Mouse (Mus musculus) embryonic facial prominence, embryonic 13.5 days (tissue): ENCODE measurements around the gene Ap2b1. TPM values are rescaled to one million over a fixed set of nuclear protein-coding genes. Genes with fewer than 3 reads are reported as not detected.
"Not testable (repeated sequence)": the region's sequence is repeated elsewhere in the genome, so short reads cannot be mapped to it uniquely, and the experiment has no call there.

Experiments used
- ATAC-seq: fragments of 200-750 bp; cut with Nextera tagmentation; 2 replicates; pipeline ENCODE4 v1.8.0; 2017; ENCODE audit warnings: low read depth; ENCODE audit not compliant: insufficient number of reproducible peaks, insufficient read depth, low FRiP score, low TSS enrichment
- H3K27ac ChIP-seq: fragments of 300-500 bp; sonication (generic); 2 replicates; pipeline ENCODE4 v1.5.1; 2015; ENCODE audit warnings: moderate library complexity, mild to moderate bottlenecking, inconsistent platforms
- H3K27me3 ChIP-seq: fragments of 300-500 bp; sonication (generic); 2 replicates; pipeline ENCODE4 v1.6.1; 2015; ENCODE audit warnings: mild to moderate bottlenecking, inconsistent platforms
- H3K36me3 ChIP-seq: fragments of 300-500 bp; sonication (generic); 2 replicates; pipeline ENCODE4 v1.6.1; 2015; ENCODE audit warnings: mild to moderate bottlenecking, inconsistent platforms
- H3K4me1 ChIP-seq: fragments of 300-500 bp; sonication (generic); 2 replicates; pipeline ENCODE4 v1.6.1; 2015; ENCODE audit warnings: inconsistent platforms
- H3K4me2 ChIP-seq: fragments of 300-500 bp; sonication (generic); 2 replicates; pipeline ENCODE4 v1.6.1; 2015; ENCODE audit warnings: moderate library complexity, mild to moderate bottlenecking, inconsistent platforms
- H3K4me3 ChIP-seq: fragments of 300-500 bp; sonication (generic); 2 replicates; pipeline ENCODE4 v1.5.1; 2015; ENCODE audit warnings: mild to moderate bottlenecking, inconsistent platforms
- H3K9ac ChIP-seq: fragments of 300-500 bp; sonication (generic); 2 replicates; pipeline ENCODE4 v1.6.1; 2015; ENCODE audit warnings: mild to moderate bottlenecking, inconsistent platforms
- H3K9me3 ChIP-seq: fragments of 300-500 bp; sonication (generic); 2 replicates; pipeline ENCODE4 v1.6.1; 2016; ENCODE audit warnings: inconsistent platforms
- WGBS: fragments of 180-500 bp; shearing (Covaris S2); methylation state at CpG from one replicate; pipeline ENCODE4 v1.1.7; 2015; ENCODE audit warnings: mixed read lengths; 5-methylcytosine and 5-hydroxymethylcytosine counted together
- polyA plus RNA-seq: library from polyadenylated mRNA; unstranded; fragments of >200 nt; fragmentation: Nextera tagmentation; extraction: Ambion mirVana; gene quantifications from 2 replicates; pipeline ENCODE4 v1.2.1, GENCODE M21; 2015

Gene Ap2b1
- polyA plus RNA-seq: 56.8 and 57.6 TPM in 2 replicates

- no peaks in the 10 kb centered on the region for H3K27me3 ChIP-seq
- H3K9me3 ChIP-seq: no peaks in the 10 kb centered on the region
- peak within 1 kb of the TSS; percentile 79 for H3K4me2 ChIP-seq
- WGBS: 2% methylated on average over 56 of the region's 56 CpGs
- peaks cover 14% of the 10 kb centered on the region for H3K36me3 ChIP-seq
- peak within 1 kb of the TSS; percentile 83 for H3K9ac ChIP-seq
- H3K27ac ChIP-seq: peak within 1 kb of the TSS; percentile 90
- ATAC-seq: peak; percentile 94
- H3K4me3 ChIP-seq: peak within 1 kb of the TSS; percentile 77
- peaks cover 22% of the 10 kb centered on the region for H3K4me1 ChIP-seq
These were observed at the start of gene Ap2b1 for GRCm38 (mm10) chr11:83298225-83299195. TSS of gene Ap2b1 (plus strand) at chr11:83299024.

- not testable (repeated sequence) for H3K4me1 ChIP-seq, ATAC-seq
- WGBS: 71% methylated on average over 5 of the region's 5 CpGs
These were observed 41.6 kb upstream of the Ap2b1 start for GRCm38 (mm10) chr11:83257211-83257610.

GRCm38 (mm10) chr11:83262673-83263072 lies 36.2 kb upstream of the Ap2b1 start:
- H3K4me1 ChIP-seq: no peaks in the 10 kb centered on the region
- no peak overlapping the region for H3K4me3 ChIP-seq
- H3K27me3 ChIP-seq: no peaks in the 10 kb centered on the region
- H3K27ac ChIP-seq: no peak overlapping the region
- no peak for ATAC-seq
- H3K36me3 ChIP-seq: no peaks in the 10 kb centered on the region
- H3K9ac ChIP-seq: no peak overlapping the region
- H3K4me2 ChIP-seq: no peak overlapping the region
- no peaks in the 10 kb centered on the region for H3K9me3 ChIP-seq
- 96% methylated on average over 1 of the region's 1 CpGs for WGBS

More at GRCm38 (mm10) chr11:83257211-83257610, 41.6 kb upstream of the Ap2b1 start:
- H3K9me3 ChIP-seq, H3K9ac ChIP-seq, H3K27ac ChIP-seq, H3K4me2 ChIP-seq, H3K36me3 ChIP-seq, H3K4me3 ChIP-seq, H3K27me3 ChIP-seq: not testable (repeated sequence)

GRCm38 (mm10) chr11:83263146-83263545 lies 35.7 kb upstream of the Ap2b1 start:
- H3K4me1 ChIP-seq: no peaks in the 10 kb centered on the region
- no peak overlapping the region for H3K27ac ChIP-seq
- no peaks in the 10 kb centered on the region for H3K27me3 ChIP-seq
- ATAC-seq: no peak
- WGBS: 55% methylated on average over 3 of the region's 3 CpGs
- no peaks in the 10 kb centered on the region for H3K36me3 ChIP-seq
- H3K9me3 ChIP-seq: no peaks in the 10 kb centered on the region
- no peak overlapping the region for H3K9ac ChIP-seq
- no peak overlapping the region for H3K4me2 ChIP-seq
- no peak overlapping the region for H3K4me3 ChIP-seq

- Histone ChIP-seq H3K4me3 (peak overlapping the region; percentile 54), H3K27me3 (no peaks in the 10 kb centered on the region), H3K4me2 (peak overlapping the region; percentile 69), H3K27ac (no peak overlapping the region; the same call in 1 of the 2 replicates), H3K4me1 (no peaks in the 10 kb centered on the region; the same call in 1 of the 2 replicates), H3K9ac (peak overlapping the region; percentile 73), H3K9me3 (no peaks in the 10 kb centered on the region), H3K36me3 (no peaks in the 10 kb centered on the region)
- 0% methylated on average over 6 of the region's 6 CpGs for WGBS
- ATAC-seq: no peak
These were observed 28.0 kb upstream of the Ap2b1 start for GRCm38 (mm10) chr11:83270842-83271150.

- peak overlapping the region; percentile 73 for H3K9ac ChIP-seq
- peak overlapping the region; percentile 69 for H3K4me2 ChIP-seq
- peak overlapping the region; percentile 79 for H3K27ac ChIP-seq
- H3K4me3 ChIP-seq: peak overlapping the region; percentile 54
- H3K36me3 ChIP-seq: no peaks in the 10 kb centered on the region
- peak; percentile 83 for ATAC-seq
- no peaks in the 10 kb centered on the region; the same call in 1 of the 2 replicates for H3K4me1 ChIP-seq
- H3K27me3 ChIP-seq: no peaks in the 10 kb centered on the region
- under 1% methylated on average over 26 of the region's 26 CpGs for WGBS
- H3K9me3 ChIP-seq: no peaks in the 10 kb centered on the region
These were observed 27.5 kb upstream of the Ap2b1 start for GRCm38 (mm10) chr11:83271151-83271950.

GRCm38 (mm10) chr11:83271951-83272843 lies 26.6 kb upstream of the Ap2b1 start:
- 11% methylated on average over 2 of the region's 2 CpGs for WGBS
- Histone ChIP-seq H3K4me2 (no peak overlapping the region), H3K27me3 (no peaks in the 10 kb centered on the region), H3K27ac (no peak overlapping the region), H3K4me3 (no peak overlapping the region), H3K4me1 (no peaks in the 10 kb centered on the region; the same call in 1 of the 2 replicates), H3K9me3 (no peaks in the 10 kb centered on the region), H3K9ac (no peak overlapping the region), H3K36me3 (no peaks in the 10 kb centered on the region)
- ATAC-seq: no peak

GRCm38 (mm10) chr11:83276251-83276650 lies 22.6 kb upstream of the Ap2b1 start:
- H3K27ac ChIP-seq: no peak overlapping the region
- no peak for ATAC-seq
- H3K4me3 ChIP-seq: no peak overlapping the region
- H3K27me3 ChIP-seq: no peaks in the 10 kb centered on the region
- WGBS: 61% methylated on average over 7 of the region's 7 CpGs
- H3K9me3 ChIP-seq: no peaks in the 10 kb centered on the region
- no peaks in the 10 kb centered on the region for H3K36me3 ChIP-seq
- no peak overlapping the region for H3K9ac ChIP-seq
- no peaks in the 10 kb centered on the region for H3K4me1 ChIP-seq
- no peak overlapping the region for H3K4me2 ChIP-seq

GRCm38 (mm10) chr11:83279024-83279423 lies 19.8 kb upstream of the Ap2b1 start:
- Histone ChIP-seq H3K36me3 (no peaks in the 10 kb centered on the region), H3K4me3 (no peak overlapping the region), H3K4me1 (no peaks in the 10 kb centered on the region), H3K4me2 (no peak overlapping the region), H3K9me3 (no peaks in the 10 kb centered on the region), H3K9ac (no peak overlapping the region), H3K27ac (no peak overlapping the region), H3K27me3 (no peaks in the 10 kb centered on the region)
- 82% methylated on average over 4 of the region's 4 CpGs for WGBS
- ATAC-seq: no peak

GRCm38 (mm10) chr11:83279691-83280090 lies 19.1 kb upstream of the Ap2b1 start:
- ATAC-seq: no peak
- Histone ChIP-seq H3K9ac (no peak overlapping the region), H3K4me2 (no peak overlapping the region), H3K4me1 (no peaks in the 10 kb centered on the region), H3K9me3 (no peaks in the 10 kb centered on the region), H3K27me3 (no peaks in the 10 kb centered on the region), H3K27ac (no peak overlapping the region), H3K4me3 (no peak overlapping the region), H3K36me3 (no peaks in the 10 kb centered on the region)
- WGBS: 70% methylated on average over 6 of the region's 6 CpGs

GRCm38 (mm10) chr11:83282084-83282483 lies 16.7 kb upstream of the Ap2b1 start:
- 63% methylated on average over 2 of the region's 2 CpGs for WGBS
- H3K4me1 ChIP-seq: no peaks in the 10 kb centered on the region
- H3K27me3 ChIP-seq: no peaks in the 10 kb centered on the region
- no peak overlapping the region for H3K4me2 ChIP-seq
- no peak for ATAC-seq
- H3K4me3 ChIP-seq: no peak overlapping the region
- no peak overlapping the region for H3K9ac ChIP-seq
- no peak overlapping the region for H3K27ac ChIP-seq
- no peaks in the 10 kb centered on the region for H3K36me3 ChIP-seq
- no peaks in the 10 kb centered on the region for H3K9me3 ChIP-seq
